Mouse (Mus musculus) MEL (cell line): ENCODE measurements at regions not wholly inside any gene's neighbourhood (a gene's known extent, or its start where the extent isn't known, plus 50 kb on each side); places are given as distances from the start of the nearest gene placed in this dataset.

Experiments
- DNase-seq: peaks from one replicate; pipeline ENCODE4 v3.0.0; 2011; ENCODE audit warnings: low read depth, low spot score
- H3K27ac ChIP-seq: 2 replicates; pipeline ENCODE4 v1.5.1; 2012; ENCODE audit warnings: low read depth, mild to moderate bottlenecking, control low read depth, low read length, moderate library complexity; ENCODE audit not compliant: control insufficient read depth
- H3K27me3 ChIP-seq, 2 experiments: fragments of 150-350 bp in 1 of 2; sonication (generic) in 1 of 2; 2 replicates each; pipeline ENCODE4 v1.6.1; 2012; ENCODE audit warnings: low read length in 2 of 2, mild to moderate bottlenecking in 2 of 2, improper control_type of control experiment in 1 of 2, moderate library complexity in 1 of 2; ENCODE audit not compliant: insufficient read depth in 2 of 2, control insufficient read depth in 1 of 2
- H3K36me3 ChIP-seq, 2 experiments: 2 replicates each; pipeline ENCODE4 v1.6.1; 2012 to 2014; ENCODE audit warnings: low read length in 2 of 2, improper control_type of control experiment in 1 of 2, inconsistent platforms in 1 of 2, mild to moderate bottlenecking in 1 of 2; ENCODE audit not compliant: insufficient read depth in 2 of 2, control insufficient read depth in 1 of 2
- H3K4me1 ChIP-seq, 2 experiments: fragments of 150-350 bp in 1 of 2; sonication (generic) in 1 of 2; 2 replicates each; pipeline ENCODE4 v1.6.1; 2012; ENCODE audit warnings: low read length in 2 of 2, improper control_type of control experiment in 1 of 2, mild to moderate bottlenecking in 1 of 2; ENCODE audit not compliant: insufficient read depth in 2 of 2, control insufficient read depth in 1 of 2
- H3K4me3 ChIP-seq, 2 experiments: fragments of 150-350 bp in 1 of 2; sonication (generic) in 1 of 2; 2 replicates each; pipeline ENCODE4 v1.5.1; 2012; ENCODE audit warnings: low read depth in 2 of 2, low read length in 2 of 2, mild to moderate bottlenecking in 2 of 2, moderate library complexity in 2 of 2, control low read depth in 1 of 2, improper control_type of control experiment in 1 of 2; ENCODE audit not compliant: control insufficient read depth in 1 of 2, insufficient read depth in 1 of 2
- H3K79me2 ChIP-seq: 2 replicates; pipeline ENCODE4 v1.6.1; 2012; ENCODE audit warnings: mild to moderate bottlenecking, low read length, moderate library complexity; ENCODE audit not compliant: control insufficient read depth, poor library complexity, insufficient read depth
- H3K9ac ChIP-seq: 2 replicates; pipeline ENCODE4 v1.6.1; 2012; ENCODE audit warnings: low read depth, mild to moderate bottlenecking, control low read depth, low read length, moderate library complexity; ENCODE audit not compliant: control insufficient read depth, poor library complexity, severe bottlenecking
- H3K9me3 ChIP-seq: fragments of 150-350 bp; sonication (generic); replicated peaks from 2 replicates; pipeline ENCODE4 v1.6.1; 2012; ENCODE audit warnings: mild to moderate bottlenecking, low read length, improper control_type of control experiment, moderate library complexity; ENCODE audit not compliant: insufficient read depth
- BHLHE40 ChIP-seq: IDR thresholded peaks from 2 replicates; pipeline ENCODE4 v1.6.1; 2012; ENCODE audit warnings: low read depth, mild to moderate bottlenecking, inconsistent platforms, low read length, improper control_type of control experiment, borderline replicate concordance
- CHD1 ChIP-seq: IDR thresholded peaks from 2 replicates; pipeline ENCODE4 v1.6.1; 2012; ENCODE audit warnings: low read depth, mild to moderate bottlenecking, inconsistent platforms, low read length, improper control_type of control experiment
- CHD2 ChIP-seq: IDR thresholded peaks from 2 replicates; pipeline ENCODE4 v1.6.1; 2011; ENCODE audit warnings: low read length, improper control_type of control experiment
- ELF1 ChIP-seq: IDR thresholded peaks from 2 replicates; pipeline ENCODE4 v1.6.1; 2014; ENCODE audit warnings: low read depth, mild to moderate bottlenecking, inconsistent platforms, low read length, improper control_type of control experiment, moderate library complexity
- EP300 ChIP-seq, 2 experiments: IDR thresholded peaks; 2 replicates each; pipeline ENCODE4 v1.6.1; 2011; ENCODE audit warnings: improper control_type of control experiment in 2 of 2, low read length in 2 of 2, low read depth in 1 of 2, mild to moderate bottlenecking in 1 of 2
- GABPA ChIP-seq: IDR thresholded peaks from 2 replicates; pipeline ENCODE4 v1.6.1; 2012; ENCODE audit warnings: low read depth, mild to moderate bottlenecking, inconsistent platforms, low read length, improper control_type of control experiment, moderate library complexity
- GATA1 ChIP-seq: IDR thresholded peaks from 2 replicates; pipeline ENCODE4 v1.6.1; 2011; ENCODE audit warnings: low read depth, low read length, improper control_type of control experiment
- KAT2A ChIP-seq: conservative IDR thresholded peaks from 2 replicates; pipeline ENCODE4 v1.6.1; 2012; ENCODE audit warnings: low read depth, low read length, improper control_type of control experiment, inconsistent platforms
- MAZ ChIP-seq: IDR thresholded peaks from 2 replicates; pipeline ENCODE4 v1.6.1; 2012; ENCODE audit warnings: low read depth, mild to moderate bottlenecking, inconsistent platforms, low read length, improper control_type of control experiment
- MYB ChIP-seq: IDR thresholded peaks from 2 replicates; pipeline ENCODE4 v1.6.1; 2011; ENCODE audit warnings: mild to moderate bottlenecking, low read depth, low read length, improper control_type of control experiment
- MYC ChIP-seq: IDR thresholded peaks from 2 replicates; pipeline ENCODE4 v1.6.1; 2011; ENCODE audit warnings: low read depth, mild to moderate bottlenecking, low read length, improper control_type of control experiment, moderate library complexity
- RCOR1 ChIP-seq: IDR thresholded peaks from 2 replicates; pipeline ENCODE4 v1.6.1; 2012; ENCODE audit warnings: low read depth, mild to moderate bottlenecking, inconsistent platforms, low read length, improper control_type of control experiment
- SMC3 ChIP-seq: IDR thresholded peaks from 2 replicates; pipeline ENCODE4 v1.6.1; 2011; ENCODE audit warnings: low read depth, low read length, improper control_type of control experiment
- TAL1 ChIP-seq: IDR thresholded peaks from 2 replicates; pipeline ENCODE4 v1.6.1; 2012; ENCODE audit warnings: mild to moderate bottlenecking, inconsistent platforms, low read length, moderate library complexity, mixed read lengths
- UBTF ChIP-seq: IDR thresholded peaks from 2 replicates; pipeline ENCODE4 v1.6.1; 2012; ENCODE audit warnings: low read depth, mild to moderate bottlenecking, inconsistent platforms, low read length, improper control_type of control experiment, moderate library complexity, borderline replicate concordance; ENCODE audit not compliant: insufficient read depth

- Histone ChIP-seq H3K79me2 (no peaks in the 10 kb centered on the region), H3K4me1 (no peaks in the 10 kb centered on the region), H3K36me3 (no peaks in the 10 kb centered on the region), H3K4me3 (no peak overlapping the region), H3K9me3 (no peaks in the 10 kb centered on the region), H3K27ac (no peak overlapping the region), H3K27me3 (no peaks in the 10 kb centered on the region), H3K9ac (no peak overlapping the region)
- TF ChIP-seq MYC (no peak), BHLHE40 (no peak), GATA1 (no peak), EP300 (IDR thresholded peaks at IDR 0.05; ENCODE audit: low read depth in 1 of 2, low read length in 2 of 2) (no peak), ELF1 (no peak), MAZ (no peak), MYB (no peak), TAL1 (no peak), GABPA (no peak), UBTF (no peak), CHD1 (no peak), CHD2 (no peak), SMC3 (no peak), RCOR1 (no peak), KAT2A (no peak)
- no peak for DNase-seq
Observed at GRCm38 (mm10) chr13:117381086-117381595, 160.3 kb upstream of the Gm17509 start.

GRCm38 (mm10) chr13:117383480-117384137, 162.7 kb upstream of the Gm17509 start:
- Histone ChIP-seq H3K9me3 (no peaks in the 10 kb centered on the region), H3K4me1 (no peaks in the 10 kb centered on the region)
- TF ChIP-seq GATA1: no peak
- TF ChIP-seq, all 39 proteins: peak for 0
- no peaks in the 10 kb centered on the region for H3K36me3 ChIP-seq
- no peak overlapping the region for H3K9ac ChIP-seq
- H3K27me3 ChIP-seq: no peaks in the 10 kb centered on the region
- no peaks in the 10 kb centered on the region for H3K79me2 ChIP-seq
- DNase-seq: no peak
- H3K4me3 ChIP-seq: no peak overlapping the region
- no peak overlapping the region for H3K27ac ChIP-seq
